Mouse (Mus musculus) frontal cortex, adult (tissue): ENCODE data around the gene Scamp1.

Source experiments
- ATAC-seq: cut with Nextera tagmentation; 2 replicates; pipeline ENCODE4 v1.9.2; 2017; ENCODE audit warnings: mild to moderate bottlenecking, moderate library complexity, mixed read lengths; ENCODE audit not compliant: low TSS enrichment

Gene Scamp1

GRCm38 (mm10) chr13:94224717-94225705, 60.6 kb downstream of the Scamp1 start:
- ATAC-seq = no peak

- ATAC-seq = peak; percentile 89
Measured at GRCm38 (mm10) chr13:94223609-94224008, 62.0 kb downstream of the Scamp1 start.

- no peak for ATAC-seq
Measured at GRCm38 (mm10) chr13:94212716-94213115, 72.9 kb downstream of the Scamp1 start.

DNA sequence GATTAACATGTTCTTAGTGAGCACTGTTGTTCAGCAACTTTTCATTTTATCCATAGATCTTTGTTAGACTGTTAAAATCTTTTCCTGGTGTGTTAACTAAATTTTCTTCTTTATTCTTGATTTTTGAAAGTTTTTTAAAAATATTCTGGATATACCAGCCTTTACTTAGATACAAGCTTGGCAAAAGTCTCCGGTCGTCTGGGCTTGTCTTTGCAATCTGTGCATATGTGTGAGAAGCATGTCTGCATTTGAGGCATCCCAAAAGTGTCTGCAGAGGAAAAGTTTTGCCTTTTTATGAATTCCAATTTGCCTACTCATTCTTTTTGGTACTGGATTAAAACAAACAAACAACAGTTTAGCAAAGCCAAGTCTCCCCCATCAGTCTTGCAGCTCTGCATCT, 73.5 kb downstream of the Scamp1 start:
- no peak for ATAC-seq

DNA sequence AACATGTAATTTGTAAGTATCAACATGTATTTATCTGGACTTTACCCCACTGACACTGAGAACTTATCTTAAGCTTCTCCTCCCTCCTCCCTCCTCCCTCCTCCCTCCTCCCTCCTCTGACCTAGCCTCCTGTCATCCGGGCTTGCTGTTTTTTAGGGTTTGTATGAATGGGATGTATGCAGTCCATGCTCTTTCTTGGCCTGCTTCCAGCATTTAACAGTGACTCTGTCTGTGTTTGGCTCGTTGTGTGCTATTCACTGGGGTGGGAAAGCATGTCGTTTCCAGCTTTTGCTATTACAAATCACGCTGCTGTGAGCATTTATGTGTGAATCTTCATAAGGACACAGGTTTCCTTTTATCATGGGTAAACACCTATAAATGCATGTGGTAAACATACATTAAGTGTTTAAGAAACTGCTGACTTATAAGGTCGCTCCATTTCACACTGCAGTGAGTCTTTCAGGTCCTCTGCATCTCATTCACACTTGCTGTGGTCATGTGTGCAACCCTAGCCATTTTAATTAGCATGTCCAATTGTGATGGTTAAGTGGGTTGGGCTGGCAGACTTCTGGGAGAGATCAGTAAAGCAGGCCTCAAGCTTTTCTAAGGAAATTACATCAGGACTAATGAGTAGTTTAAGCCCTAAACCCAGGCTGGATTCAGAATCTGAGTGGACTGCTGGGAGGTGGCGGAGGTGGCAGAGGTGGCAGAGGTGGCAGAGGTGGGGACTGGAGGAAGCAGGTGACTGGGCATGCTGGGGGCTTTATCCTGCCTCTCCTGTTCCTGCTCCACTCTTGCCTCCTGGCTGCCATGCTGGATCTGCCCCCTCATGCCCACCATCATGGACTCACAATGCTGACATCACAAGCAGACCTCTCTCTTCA, 74.2 kb downstream of the Scamp1 start:
- ATAC-seq = peak; percentile 23; the same call in 1 of the 2 replicates

DNA sequence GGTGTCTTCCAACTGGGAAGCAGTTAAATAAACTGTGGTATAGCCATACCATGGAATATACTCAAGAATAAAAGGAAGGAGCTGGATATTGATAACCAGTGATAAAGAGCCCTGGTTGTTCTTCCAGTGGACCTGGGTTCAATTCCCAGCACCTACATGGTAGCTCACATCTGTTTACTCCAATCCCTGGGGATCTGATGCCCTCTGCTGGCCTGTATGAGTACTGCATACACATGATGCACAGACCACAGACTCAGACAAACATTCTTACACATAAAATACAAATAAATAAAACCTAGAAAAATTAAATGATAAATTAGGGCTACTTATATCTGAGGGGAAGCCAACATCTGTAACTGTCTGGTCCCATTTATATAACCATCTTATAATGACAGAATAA, 76.8 kb downstream of the Scamp1 start:
- ATAC-seq = no peak

DNA sequence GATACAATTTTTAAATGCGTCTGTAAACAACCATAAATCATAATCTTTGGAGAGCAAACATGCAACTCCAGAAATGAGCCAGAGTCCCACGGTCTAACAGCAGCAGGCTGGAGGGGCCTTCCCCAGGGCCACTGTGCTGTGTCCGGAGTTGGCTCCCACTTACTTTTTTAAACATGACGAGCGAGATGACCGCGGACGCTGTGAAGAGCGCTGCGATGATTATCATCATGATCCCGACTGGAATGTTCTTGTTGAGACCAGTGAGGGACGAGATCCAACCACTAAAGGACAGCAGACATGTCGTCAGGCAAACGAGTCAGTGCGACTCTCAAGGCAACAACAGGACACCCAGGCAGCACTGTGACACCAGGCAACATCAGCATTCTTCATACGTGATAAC, 77.7 kb downstream of the Scamp1 start:
- no peak for ATAC-seq

GRCm38 (mm10) chr13:94205234-94205633, 80.4 kb downstream of the Scamp1 start:
- peak; percentile 65; the same call in 1 of the 2 replicates for ATAC-seq

DNA sequence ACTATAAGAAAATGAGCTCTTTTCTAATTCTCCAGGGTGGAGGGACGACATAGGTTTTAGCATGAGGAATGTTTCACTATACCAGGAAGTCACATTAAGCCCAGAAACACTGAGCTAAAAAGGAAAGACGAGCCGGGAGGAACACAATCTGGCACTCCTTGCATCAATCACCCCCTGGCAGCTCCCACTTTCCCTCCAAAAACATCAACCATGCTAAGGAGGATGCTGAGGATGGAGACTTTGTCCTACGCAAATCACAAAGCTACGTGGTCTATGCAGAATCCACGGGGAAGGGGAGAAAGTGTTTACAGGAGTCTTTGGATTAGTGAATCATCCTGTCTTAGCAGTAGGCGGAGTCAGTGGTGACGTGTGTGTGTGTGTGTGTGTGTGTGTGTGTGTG, 85.8 kb downstream of the Scamp1 start:
- ATAC-seq = peak; percentile 38; the same call in 1 of the 2 replicates

- ATAC-seq = no peak
Measured at GRCm38 (mm10) chr13:94198616-94199015, 87.0 kb downstream of the Scamp1 start.

- ATAC-seq = no peak
Measured at GRCm38 (mm10) chr13:94193227-94193626, 92.4 kb downstream of the Scamp1 start.

- ATAC-seq = peak; percentile 43; the same call in 1 of the 2 replicates
Measured at GRCm38 (mm10) chr13:94190386-94190785, 95.3 kb downstream of the Scamp1 start.

- ATAC-seq = no peak
Measured at GRCm38 (mm10) chr13:94188200-94189086, 97.2 kb downstream of the Scamp1 start.

DNA sequence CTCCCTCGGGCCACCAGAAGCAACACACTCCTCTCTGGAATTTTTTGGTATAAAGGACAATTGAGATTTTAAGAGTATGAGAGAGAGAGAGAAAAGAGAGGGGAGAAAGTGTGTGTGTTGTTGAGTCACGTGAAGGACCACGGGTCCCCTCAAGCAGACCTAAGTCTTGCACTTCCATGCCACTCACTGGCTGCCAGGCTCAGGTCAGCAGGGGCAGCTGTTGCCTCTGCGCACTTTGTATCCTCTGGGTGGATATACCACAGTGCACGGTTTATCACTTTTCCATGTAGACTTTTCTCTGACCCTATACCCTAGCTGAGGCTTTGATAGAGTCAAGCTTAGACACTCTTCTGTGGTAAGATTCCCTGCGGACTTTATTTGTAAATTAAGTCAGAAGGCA, 100.0 kb downstream of the Scamp1 start:
- ATAC-seq = no peak

DNA sequence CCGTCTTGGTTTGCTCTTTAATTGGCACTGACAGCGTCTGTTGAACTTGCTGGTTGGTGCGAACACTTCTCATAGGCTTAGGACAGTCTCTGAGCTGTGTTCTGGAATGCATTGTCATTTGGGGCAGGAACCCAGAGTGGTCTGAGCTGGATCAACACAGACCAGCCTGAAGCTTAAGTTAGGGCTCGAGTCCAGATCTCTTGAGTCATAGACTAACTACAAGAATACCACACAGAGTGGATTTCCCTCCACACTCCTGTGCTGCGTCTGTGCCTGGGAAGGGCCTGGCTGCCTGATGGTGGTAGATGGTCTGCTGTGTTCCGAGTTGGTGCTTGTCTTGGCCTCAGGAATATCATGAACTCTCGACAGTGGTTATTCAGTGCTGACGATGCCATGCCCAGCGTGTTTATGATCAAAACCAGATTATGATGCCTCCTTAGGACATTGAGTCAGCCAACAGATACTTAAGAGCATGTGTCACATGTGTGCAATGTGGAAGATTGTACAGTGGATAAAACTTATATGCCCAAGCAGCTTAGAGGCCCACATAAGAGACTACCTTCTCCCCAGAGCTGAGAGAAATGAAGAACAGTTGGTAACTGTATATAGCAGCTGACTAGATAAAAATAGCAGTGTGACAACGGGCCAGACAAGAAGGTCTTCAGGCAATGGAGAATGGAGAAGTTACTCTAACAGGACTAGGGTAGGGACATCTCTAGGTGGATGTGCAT, 100.8 kb downstream of the Scamp1 start:
- ATAC-seq = peak; percentile 45

GRCm38 (mm10) chr13:94183372-94184021, 102.2 kb downstream of the Scamp1 start:
- ATAC-seq = no peak

DNA sequence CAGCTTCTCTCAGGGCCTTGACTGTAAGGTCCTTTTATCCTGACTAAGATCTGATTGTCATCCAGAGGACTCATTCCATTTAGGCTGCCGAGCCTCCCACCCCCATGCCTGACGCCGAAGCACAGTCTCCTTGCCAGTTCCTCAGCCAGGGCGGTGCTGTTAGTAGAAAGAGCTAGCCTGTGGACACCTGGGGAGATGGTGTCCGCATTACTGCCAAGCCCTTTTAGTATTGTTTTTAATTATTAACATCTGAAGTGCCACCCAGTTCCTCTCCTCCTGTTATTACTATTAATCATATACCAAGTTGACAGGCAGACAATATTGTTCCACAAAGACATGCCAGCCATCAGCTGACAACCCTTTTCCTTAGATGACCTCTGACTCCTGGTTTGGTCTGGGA, 103.6 kb downstream of the Scamp1 start:
- ATAC-seq = no peak

GRCm38 (mm10) chr13:94180477-94181420, 104.9 kb downstream of the Scamp1 start:
- no peak for ATAC-seq
